Mouse (Mus musculus): ENCODE data around the gene Mrps9. TPM values are rescaled to one million over a fixed set of nuclear protein-coding genes. Genes with fewer than 3 reads are reported as not detected.

The Mrps9 gene
- total RNA-seq (2023): 58.9 TPM

DNA sequence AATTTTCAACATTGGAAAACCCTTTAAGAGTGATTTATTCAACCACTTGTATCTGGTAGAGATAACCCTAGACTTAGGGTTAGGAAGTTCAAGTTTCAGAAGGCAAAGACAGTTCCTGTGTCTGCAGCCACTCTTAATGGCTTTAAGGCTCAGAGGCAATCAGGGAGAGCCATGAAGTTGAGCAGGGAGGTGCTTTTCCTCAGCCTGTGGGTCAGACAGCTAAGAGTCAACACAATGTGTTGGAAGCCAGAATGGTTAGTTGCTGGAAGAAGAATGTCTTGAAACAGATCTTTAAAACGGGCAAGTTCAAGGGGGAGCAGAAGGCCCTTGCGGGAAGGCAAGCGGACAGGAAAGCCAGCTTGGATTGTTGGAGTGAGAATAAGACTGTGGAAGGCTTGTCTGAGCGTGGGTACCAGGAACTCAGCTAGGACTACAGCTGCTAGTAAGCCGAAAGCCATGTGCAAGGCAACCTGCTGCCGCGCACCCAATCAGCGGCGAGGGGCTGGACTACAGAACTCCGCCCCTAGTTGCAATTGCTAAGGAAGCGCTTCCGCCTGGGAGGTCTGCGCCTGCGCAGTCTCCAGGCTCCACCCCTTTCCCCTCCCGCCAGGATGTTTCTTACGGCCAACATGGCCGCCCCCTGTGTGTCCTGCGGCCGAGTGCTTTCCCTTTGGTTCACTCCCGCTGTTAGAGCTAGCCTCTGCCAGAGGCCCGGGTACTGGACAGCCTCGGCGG lies at the start of gene Mrps9:
Gene Mrps9 (plus strand): TSS at position 571 of the 735 bp plus-strand sequence.

DNA sequence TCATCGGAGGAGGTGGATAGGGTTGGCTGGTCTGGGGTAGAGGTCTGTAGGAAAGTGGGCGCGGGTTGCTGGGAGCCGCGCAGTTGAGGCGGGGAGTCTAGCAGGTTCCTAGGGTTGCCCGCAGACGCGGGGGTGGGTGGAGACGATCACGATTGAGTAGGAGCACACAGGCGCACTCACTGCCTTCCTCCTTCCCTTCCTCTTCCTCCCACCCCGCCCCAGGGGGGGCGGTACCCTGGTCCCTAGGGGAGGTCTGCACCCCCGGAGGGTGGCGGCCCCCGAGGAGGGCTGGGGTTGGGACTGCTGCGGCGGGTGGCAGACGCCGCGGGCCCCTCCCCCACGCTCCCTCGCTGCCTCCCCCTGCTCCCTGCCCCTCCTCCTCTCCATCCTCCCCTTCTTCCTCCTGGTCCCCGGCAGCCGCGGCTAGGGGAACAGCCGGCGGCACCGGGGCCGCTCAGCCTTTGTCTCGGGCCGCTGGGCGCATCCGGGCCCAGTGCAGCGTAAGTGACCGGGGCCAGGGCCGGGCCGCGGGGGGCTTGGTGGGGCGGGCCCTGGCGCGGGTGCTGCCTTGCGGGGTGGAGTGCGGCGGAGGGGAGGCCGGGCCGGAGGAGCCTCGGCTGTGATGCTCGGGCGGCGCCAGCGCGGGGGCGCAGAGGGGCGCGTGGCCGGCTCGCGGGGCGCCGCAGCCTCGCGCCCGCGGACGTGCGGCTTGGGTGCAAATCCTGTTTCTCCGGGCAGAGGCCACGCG lies 101.9 kb downstream of the Mrps9 start, which contains the start of gene Gpr45:
Gene Gpr45 (plus strand): TSS at position 139 of the 748 bp plus-strand sequence.

Other genes with a start within 250 kb of the Mrps9 start
- gene Pou3f3, start 155.5 kb upstream of the Mrps9 start, total RNA-seq (2023): not detected
- not detected for gene Gpr45, start 101.6 kb downstream of the Mrps9 start, total RNA-seq (2023)
- 30.0 TPM for gene Tgfbrap1, start 247.4 kb downstream of the Mrps9 start, total RNA-seq (2023)
- gene AI597479, start 247.5 kb downstream of the Mrps9 start, total RNA-seq (2023): 8.5 TPM

Data from CD4-positive naive resting alpha-beta T cell, adult 57 days (primary cell).